In the genomic region with DNA sequence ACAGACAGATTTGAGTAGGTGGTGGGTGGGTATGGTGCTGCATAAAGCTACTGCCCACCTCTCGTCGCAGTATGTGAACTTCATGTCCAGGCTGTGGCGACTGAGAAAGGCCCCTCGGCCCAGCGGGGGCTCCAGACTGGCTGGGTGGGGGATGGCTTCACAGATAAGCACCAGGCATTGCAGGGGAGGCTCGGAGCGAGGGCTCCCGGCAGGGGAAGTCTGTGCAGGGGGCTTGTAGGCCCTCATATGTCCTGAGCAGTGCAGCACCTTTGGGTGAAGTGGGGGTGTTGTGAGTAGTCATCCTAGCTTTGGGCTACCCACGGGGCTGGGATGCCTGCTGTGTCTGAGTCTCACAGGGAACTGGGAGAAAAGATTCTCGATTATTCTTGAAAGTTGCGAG, we compare ENCODE assay signal across 13 mouse cellular contexts. TPM values are rescaled to one million over a fixed set of nuclear protein-coding genes. Genes with fewer than 3 reads are reported as not detected.
DNase-seq lines count a peak whose midpoint lies in the region; ATAC-seq and TF ChIP-seq lines count a peak whose summit lies in the region.
"Had no signal": no experiment of that assay in that cellular context is flagged by ENCODE, and none has a peak within 500 bp of the region (broad histone marks: within the 10 kb centered on the region; RNA-seq: fewer than 3 reads in every experiment).

No protein-coding gene starts in this region.

- no peak for TF ChIP-seq EP300 in liver, postnatal 0 days (IDR thresholded peaks at IDR 0.05; ENCODE audit: low read depth)

- WGBS in forebrain, embryonic 11.5 days, result 66% methylated on average over 11 of the region's 11 CpGs
- 70% methylated on average over 11 of the region's 11 CpGs for WGBS in forebrain, embryonic 16.5 days
- 71% methylated on average over 11 of the region's 11 CpGs for WGBS in kidney, embryonic 15.5 days
- WGBS in liver, postnatal 0 days (ENCODE audit: insufficient replicate concordance), result 74% methylated on average over 11 of the region's 11 CpGs

- peak; percentile 29; the same call in 1 of the 2 replicates for ATAC-seq in forebrain, embryonic 11.5 days (replicated peaks; ENCODE audit: low FRiP score)
- ATAC-seq in forebrain, embryonic 16.5 days, result no peak
- peak; percentile 42; the same call in 1 of the 2 replicates for ATAC-seq in kidney, embryonic 15.5 days (replicated peaks; ENCODE audit: low FRiP score)
- ATAC-seq in liver, postnatal 0 days, result no peak
- ATAC-seq: midbrain, embryonic 15.5 days had no signal

- no peaks in the 10 kb centered on the region for H3K27me3 ChIP-seq in forebrain, embryonic 11.5 days (ENCODE audit: control insufficient read depth, insufficient read depth, low read length)
- no peaks in the 10 kb centered on the region for H3K27me3 ChIP-seq in forebrain, embryonic 16.5 days (replicated peaks; ENCODE audit: control insufficient read depth, insufficient read depth, low read length)
- no peaks in the 10 kb centered on the region for H3K27me3 ChIP-seq in kidney, embryonic 15.5 days
- no peaks in the 10 kb centered on the region for H3K27me3 ChIP-seq in liver, postnatal 0 days (ENCODE audit: insufficient read depth, low read length)
- H3K27me3 ChIP-seq: CH12.LX; limb, embryonic 12.5 days; midbrain, embryonic 15.5 days had no signal

- H3K9ac ChIP-seq in forebrain, embryonic 11.5 days (ENCODE audit: low read length), result no peak overlapping the region
- H3K9ac ChIP-seq in forebrain, embryonic 16.5 days (replicated peaks; ENCODE audit: low read depth, low read length), result no peak overlapping the region
- no peak overlapping the region for H3K9ac ChIP-seq in kidney, embryonic 15.5 days
- H3K9ac ChIP-seq in liver, postnatal 0 days (replicated peaks), result no peak overlapping the region
- H3K9ac ChIP-seq: limb, embryonic 12.5 days; midbrain, embryonic 15.5 days had no signal

- H3K4me3 ChIP-seq in forebrain, embryonic 11.5 days (ENCODE audit: low read depth, low read length), result no peak overlapping the region
- no peak overlapping the region for H3K4me3 ChIP-seq in forebrain, embryonic 16.5 days (replicated peaks; ENCODE audit: low read length)
- H3K4me3 ChIP-seq in kidney, embryonic 15.5 days (replicated peaks), result no peak overlapping the region
- no peak overlapping the region for H3K4me3 ChIP-seq in liver, postnatal 0 days (ENCODE audit: low read depth, low read length)
- H3K4me3 ChIP-seq: erythroblast, embryonic 14.5 days; limb, embryonic 12.5 days; midbrain, embryonic 15.5 days had no signal

- no peaks in the 10 kb centered on the region for H3K4me1 ChIP-seq in forebrain, embryonic 11.5 days (replicated peaks; ENCODE audit: control insufficient read depth, insufficient read depth, low read length)
- H3K4me1 ChIP-seq in forebrain, embryonic 16.5 days (replicated peaks; ENCODE audit: control insufficient read depth, insufficient read depth, low read length), result no peaks in the 10 kb centered on the region
- peaks cover 4% of the 10 kb centered on the region for H3K4me1 ChIP-seq in kidney, embryonic 15.5 days
- peaks cover under 1% of the 10 kb centered on the region for H3K4me1 ChIP-seq in liver, postnatal 0 days (ENCODE audit: insufficient read depth)
- H3K4me1 ChIP-seq: midbrain, embryonic 15.5 days had no signal

- peak; percentile 53 for DNase-seq in forebrain, embryonic 11.5 days (ENCODE audit: low spot score)
- DNase-seq in kidney, adult 18-20 months, result no peak
- peak; percentile 33 for DNase-seq in thymus, postnatal 14 days
- DNase-seq in thymus, postnatal 0 days (ENCODE audit: low spot score), result no peak
- DNase-seq in liver, postnatal 0 days, result peak; percentile 14
- DNase-seq in gastrocnemius, postnatal 10 days, result no peak
- DNase-seq: gastrocnemius, postnatal 36 days had no signal

- no peak overlapping the region for H3K27ac ChIP-seq in forebrain, embryonic 11.5 days (ENCODE audit: low read depth, low read length)
- H3K27ac ChIP-seq in forebrain, embryonic 16.5 days (ENCODE audit: low read length), result no peak overlapping the region
- no peak overlapping the region for H3K27ac ChIP-seq in kidney, embryonic 15.5 days
- no peak overlapping the region for H3K27ac ChIP-seq in liver, postnatal 0 days (ENCODE audit: low read depth)
- H3K27ac ChIP-seq: limb, embryonic 12.5 days; midbrain, embryonic 15.5 days had no signal

- H3K4me2 ChIP-seq in forebrain, embryonic 11.5 days (ENCODE audit: low read depth, low read length, severe bottlenecking), result no peak overlapping the region
- H3K4me2 ChIP-seq in forebrain, embryonic 16.5 days (ENCODE audit: low read length), result no peak overlapping the region
- no peak overlapping the region for H3K4me2 ChIP-seq in kidney, embryonic 15.5 days
- no peak overlapping the region for H3K4me2 ChIP-seq in liver, postnatal 0 days (ENCODE audit: low read depth, low read length)
- H3K4me2 ChIP-seq: limb, embryonic 12.5 days; midbrain, embryonic 15.5 days had no signal

- no peaks in the 10 kb centered on the region for H3K36me3 ChIP-seq in forebrain, embryonic 11.5 days (ENCODE audit: control insufficient read depth, insufficient read depth, low read length)
- H3K36me3 ChIP-seq in forebrain, embryonic 16.5 days (ENCODE audit: control insufficient read depth, insufficient read depth), result no peaks in the 10 kb centered on the region
- H3K36me3 ChIP-seq in kidney, embryonic 15.5 days, result peaks cover 61% of the 10 kb centered on the region
- peaks cover 65% of the 10 kb centered on the region for H3K36me3 ChIP-seq in liver, postnatal 0 days (replicated peaks; ENCODE audit: insufficient read depth, low read length)
- H3K36me3 ChIP-seq: midbrain, embryonic 15.5 days had no signal

- no peak for TF ChIP-seq CTCF in liver, postnatal 0 days (IDR thresholded peaks at IDR 0.05; ENCODE audit: low read depth)

- no peaks in the 10 kb centered on the region for H3K9me3 ChIP-seq in forebrain, embryonic 11.5 days (ENCODE audit: control insufficient read depth, low read length)
- H3K9me3 ChIP-seq in forebrain, embryonic 16.5 days (ENCODE audit: control insufficient read depth, low read length), result no peaks in the 10 kb centered on the region
- H3K9me3 ChIP-seq in kidney, embryonic 15.5 days (replicated peaks), result no peaks in the 10 kb centered on the region
- H3K9me3 ChIP-seq in liver, postnatal 0 days (ENCODE audit: low read length), result no peaks in the 10 kb centered on the region
- H3K9me3 ChIP-seq: limb, embryonic 12.5 days; midbrain, embryonic 15.5 days had no signal

RNA-seq across cellular contexts. Expression of gene Hif3a, which starts 11.7 kb away (rescaled TPM):
- polyA plus RNA-seq in forebrain, embryonic 11.5 days (2014; fragmentation: Nextera tagmentation; extraction: Ambion mirVana), result 8.6 and 10.4 TPM in 2 replicates
- 4.4 TPM in 2 replicates for polyA plus RNA-seq in forebrain, embryonic 16.5 days (2015; fragmentation: Nextera tagmentation; extraction: Ambion mirVana)
- polyA plus RNA-seq in kidney, embryonic 15.5 days (2015; fragmentation: Nextera tagmentation; extraction: Ambion mirVana), result 18.4 and 22.5 TPM in 2 replicates
- polyA plus RNA-seq in thymus, postnatal 0 days (2015; fragmentation: Nextera tagmentation; extraction: Ambion mirVana), result 1.5 and 2.4 TPM in 2 replicates
- polyA plus RNA-seq in liver, postnatal 0 days (2015; fragmentation: Nextera tagmentation; extraction: Ambion mirVana), result 2.6 and 3.9 TPM in 2 replicates
- total RNA-seq in gastrocnemius, postnatal 10 days (2021), result 1 to 10 TPM; 1.9 to 3.1 TPM

RNA-seq across cellular contexts. Expression of gene Ppp5c, which starts 22.8 kb away (rescaled TPM):
- 123 and 132 TPM in 2 replicates for polyA plus RNA-seq in forebrain, embryonic 11.5 days (2014; fragmentation: Nextera tagmentation; extraction: Ambion mirVana)
- 115 and 121 TPM in 2 replicates for polyA plus RNA-seq in forebrain, embryonic 16.5 days (2015; fragmentation: Nextera tagmentation; extraction: Ambion mirVana)
- 110 and 115 TPM in 2 replicates for polyA plus RNA-seq in kidney, embryonic 15.5 days (2015; fragmentation: Nextera tagmentation; extraction: Ambion mirVana)
- 120 TPM in 2 replicates for polyA plus RNA-seq in thymus, postnatal 0 days (2015; fragmentation: Nextera tagmentation; extraction: Ambion mirVana)
- 26.9 and 32.1 TPM in 2 replicates for polyA plus RNA-seq in liver, postnatal 0 days (2015; fragmentation: Nextera tagmentation; extraction: Ambion mirVana)
- 10 to 100 TPM; 54.1 to 69.8 TPM for total RNA-seq in gastrocnemius, postnatal 10 days (2021)

RNA-seq across cellular contexts. Expression of gene Psg16, which starts 23.3 kb away (rescaled TPM):
- 0.39 TPM in 1 of 2 replicates, not detected in the other for polyA plus RNA-seq in forebrain, embryonic 11.5 days (2014; fragmentation: Nextera tagmentation; extraction: Ambion mirVana)
- polyA plus RNA-seq in forebrain, embryonic 16.5 days (2015; fragmentation: Nextera tagmentation; extraction: Ambion mirVana), result 2.2 and 3.4 TPM in 2 replicates
- polyA plus RNA-seq in kidney, embryonic 15.5 days (2015; fragmentation: Nextera tagmentation; extraction: Ambion mirVana), result 0.09 and 0.13 TPM in 2 replicates
- 0.05 and 0.08 TPM in 2 replicates for polyA plus RNA-seq in thymus, postnatal 0 days (2015; fragmentation: Nextera tagmentation; extraction: Ambion mirVana)
- 0.54 and 0.69 TPM in 2 replicates for polyA plus RNA-seq in liver, postnatal 0 days (2015; fragmentation: Nextera tagmentation; extraction: Ambion mirVana)
- under 1 TPM; 0.05 to 0.14 TPM for total RNA-seq in gastrocnemius, postnatal 10 days (2021)
- total RNA-seq: CH12.LX had no signal
- polyA plus RNA-seq: erythroblast, embryonic 14.5 days had no signal

RNA-seq across cellular contexts. Expression of gene Ccdc8, which starts 58.0 kb away (rescaled TPM):
- polyA plus RNA-seq in forebrain, embryonic 11.5 days (2014; fragmentation: Nextera tagmentation; extraction: Ambion mirVana), result 19.0 and 19.5 TPM in 2 replicates
- 7.3 and 8.9 TPM in 2 replicates for polyA plus RNA-seq in forebrain, embryonic 16.5 days (2015; fragmentation: Nextera tagmentation; extraction: Ambion mirVana)
- polyA plus RNA-seq in kidney, embryonic 15.5 days (2015; fragmentation: Nextera tagmentation; extraction: Ambion mirVana), result 35.7 and 41.2 TPM in 2 replicates
- 3.7 and 4.7 TPM in 2 replicates for polyA plus RNA-seq in thymus, postnatal 0 days (2015; fragmentation: Nextera tagmentation; extraction: Ambion mirVana)
- 1.1 and 1.3 TPM in 2 replicates for polyA plus RNA-seq in liver, postnatal 0 days (2015; fragmentation: Nextera tagmentation; extraction: Ambion mirVana)
- 10 to 100 TPM; 10.7 to 13.3 TPM for total RNA-seq in gastrocnemius, postnatal 10 days (2021)

Comparison
In these comparisons a context has a peak if more than half of its experiments do, and no peak if none do; other contexts are left out.
1. ATAC-seq: peak in forebrain, embryonic 11.5 days (single experiment) and kidney, embryonic 15.5 days (single experiment); none in forebrain, embryonic 16.5 days (single experiment) and liver, postnatal 0 days (single experiment).
2. DNase-seq: peak in forebrain, embryonic 11.5 days (single experiment), thymus, postnatal 14 days (single experiment) and liver, postnatal 0 days (single experiment); none in kidney, adult 18-20 months (single experiment), thymus, postnatal 0 days (single experiment) and gastrocnemius, postnatal 10 days (single experiment).